Mouse (Mus musculus) liver, embryonic 14.5 days (tissue): ENCODE data around the gene Pde4b.

Experiments used
- CTCF ChIP-seq: IDR thresholded peaks from 2 replicates; pipeline ENCODE4 v1.5.1; 2016; ENCODE audit warnings: antibody characterized with exemption, low read depth, control low read depth
- EP300 ChIP-seq: IDR thresholded peaks from 2 replicates; pipeline ENCODE4 v1.6.1; 2016; ENCODE audit warnings: antibody characterized with exemption, low read depth

- TF ChIP-seq CTCF (no peak), EP300 (no peak)
Measured at GRCm38 (mm10) chr4:102439401-102440118, 352.2 kb downstream of the Pde4b start.
